ENCODE assay signal across 27 mouse cellular contexts in the genomic region with DNA sequence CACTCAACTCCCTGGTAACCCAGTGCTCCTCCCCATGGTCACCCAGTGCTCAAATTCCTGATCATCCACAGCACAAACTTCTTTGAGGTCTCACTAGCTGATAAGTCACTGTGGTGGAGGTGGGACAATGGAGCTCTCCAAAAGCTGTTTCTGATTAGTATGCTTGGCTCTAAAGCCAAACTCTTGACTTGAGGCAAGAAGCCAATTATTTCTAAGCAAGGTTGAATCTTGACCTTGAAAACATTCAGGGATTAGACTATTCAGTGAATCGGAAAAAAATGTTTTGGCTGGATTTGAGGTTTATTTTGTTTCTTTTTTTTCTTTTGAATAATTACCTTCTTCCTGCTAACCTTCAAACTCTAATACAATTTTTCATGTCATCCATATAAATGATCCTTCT.
DNase-seq lines count a peak whose midpoint lies in the region; ATAC-seq and TF ChIP-seq lines count a peak whose summit lies in the region.
"Had no signal": no experiment of that assay in that cellular context is flagged by ENCODE, and none has a peak within 500 bp of the region (broad histone marks: within the 10 kb centered on the region; RNA-seq: fewer than 3 reads in every experiment).

No protein-coding gene starts in this region.

- no peaks in the 10 kb centered on the region for H3K36me3 ChIP-seq in embryonic facial prominence, embryonic 14.5 days (ENCODE audit: control insufficient read depth, insufficient read depth, low read length)
- no peaks in the 10 kb centered on the region for H3K36me3 ChIP-seq in embryonic facial prominence, embryonic 10.5 days (replicated peaks)
- H3K36me3 ChIP-seq in kidney, postnatal 0 days (ENCODE audit: insufficient read depth, low read length), result no peaks in the 10 kb centered on the region
- no peaks in the 10 kb centered on the region for H3K36me3 ChIP-seq in midbrain, embryonic 11.5 days (ENCODE audit: control insufficient read depth, insufficient read depth, low read length)
- no peaks in the 10 kb centered on the region for H3K36me3 ChIP-seq in midbrain, postnatal 0 days (ENCODE audit: insufficient read depth, low read length)
- H3K36me3 ChIP-seq: embryonic facial prominence, embryonic 15.5 days; forebrain, embryonic 12.5 days; forebrain, embryonic 15.5 days; heart, embryonic 12.5 days; heart, embryonic 15.5 days; hindbrain, embryonic 10.5 days; hindbrain, embryonic 13.5 days had no signal

- no peaks in the 10 kb centered on the region for H3K27me3 ChIP-seq in embryonic facial prominence, embryonic 14.5 days (replicated peaks; ENCODE audit: control insufficient read depth, insufficient read depth, low read length)
- H3K27me3 ChIP-seq in embryonic facial prominence, embryonic 10.5 days (replicated peaks; ENCODE audit: low read depth, poor library complexity, severe bottlenecking), result no peaks in the 10 kb centered on the region
- no peaks in the 10 kb centered on the region for H3K27me3 ChIP-seq in kidney, postnatal 0 days (ENCODE audit: insufficient read depth, low read length)
- no peaks in the 10 kb centered on the region for H3K27me3 ChIP-seq in midbrain, embryonic 11.5 days (ENCODE audit: control insufficient read depth, insufficient read depth, low read length)
- H3K27me3 ChIP-seq in midbrain, postnatal 0 days (ENCODE audit: insufficient read depth, low read length), result no peaks in the 10 kb centered on the region
- H3K27me3 ChIP-seq: embryonic facial prominence, embryonic 15.5 days; forebrain, embryonic 12.5 days; forebrain, embryonic 15.5 days; heart, embryonic 12.5 days; heart, embryonic 15.5 days; hindbrain, embryonic 13.5 days; Patski had no signal

- H3K27ac ChIP-seq in embryonic facial prominence, embryonic 14.5 days (replicated peaks; ENCODE audit: low read depth, low read length), result no peak overlapping the region
- H3K27ac ChIP-seq in embryonic facial prominence, embryonic 10.5 days (replicated peaks), result no peak overlapping the region
- no peak overlapping the region for H3K27ac ChIP-seq in kidney, postnatal 0 days
- H3K27ac ChIP-seq in midbrain, embryonic 11.5 days (ENCODE audit: low read depth, low read length), result no peak overlapping the region
- H3K27ac ChIP-seq in midbrain, postnatal 0 days (ENCODE audit: low read depth, low read length), result no peak overlapping the region
- H3K27ac ChIP-seq: embryonic facial prominence, embryonic 15.5 days; forebrain, embryonic 12.5 days; forebrain, embryonic 15.5 days; heart, embryonic 15.5 days; hindbrain, embryonic 10.5 days; hindbrain, embryonic 13.5 days had no signal

- no peak; the same call in 1 of the 2 replicates for ATAC-seq in embryonic facial prominence, embryonic 14.5 days (ENCODE audit: low read depth)
- ATAC-seq in kidney, postnatal 0 days (replicated peaks; ENCODE audit: low FRiP score, low read depth), result no peak
- no peak for ATAC-seq in midbrain, embryonic 11.5 days (ENCODE audit: low FRiP score)
- no peak for ATAC-seq in midbrain, postnatal 0 days (ENCODE audit: low FRiP score)
- ATAC-seq: forebrain, embryonic 15.5 days; hindbrain, embryonic 16.5 days; Patski had no signal

- no peak overlapping the region for H3K4me2 ChIP-seq in embryonic facial prominence, embryonic 14.5 days (ENCODE audit: low read depth, low read length)
- no peak overlapping the region for H3K4me2 ChIP-seq in kidney, postnatal 0 days (ENCODE audit: low read length)
- H3K4me2 ChIP-seq in midbrain, embryonic 11.5 days, result no peak overlapping the region
- no peak overlapping the region for H3K4me2 ChIP-seq in midbrain, postnatal 0 days (ENCODE audit: low read depth, low read length, poor library complexity, severe bottlenecking)
- H3K4me2 ChIP-seq: embryonic facial prominence, embryonic 15.5 days; forebrain, embryonic 12.5 days; forebrain, embryonic 15.5 days; heart, embryonic 12.5 days; heart, embryonic 15.5 days; hindbrain, embryonic 13.5 days had no signal

- no peaks in the 10 kb centered on the region for H3K9me3 ChIP-seq in embryonic facial prominence, embryonic 14.5 days (ENCODE audit: control insufficient read depth, low read length)
- H3K9me3 ChIP-seq in embryonic facial prominence, embryonic 10.5 days, result no peaks in the 10 kb centered on the region
- no peaks in the 10 kb centered on the region for H3K9me3 ChIP-seq in kidney, postnatal 0 days (replicated peaks; ENCODE audit: low read length)
- no peaks in the 10 kb centered on the region for H3K9me3 ChIP-seq in midbrain, embryonic 11.5 days (ENCODE audit: control insufficient read depth, low read length)
- H3K9me3 ChIP-seq in midbrain, postnatal 0 days (ENCODE audit: low read length), result no peaks in the 10 kb centered on the region
- H3K9me3 ChIP-seq: embryonic facial prominence, embryonic 15.5 days; forebrain, embryonic 12.5 days; forebrain, embryonic 15.5 days; heart, embryonic 12.5 days; heart, embryonic 15.5 days; hindbrain, embryonic 10.5 days; hindbrain, embryonic 13.5 days had no signal

- no peak overlapping the region for H3K9ac ChIP-seq in embryonic facial prominence, embryonic 14.5 days (ENCODE audit: low read depth, low read length)
- no peak overlapping the region for H3K9ac ChIP-seq in kidney, postnatal 0 days (ENCODE audit: low read depth, low read length)
- H3K9ac ChIP-seq in midbrain, embryonic 11.5 days (ENCODE audit: low read length), result no peak overlapping the region
- no peak overlapping the region for H3K9ac ChIP-seq in midbrain, postnatal 0 days (replicated peaks; ENCODE audit: low read length, poor library complexity, severe bottlenecking)
- H3K9ac ChIP-seq: embryonic facial prominence, embryonic 15.5 days; forebrain, embryonic 12.5 days; forebrain, embryonic 15.5 days; heart, embryonic 12.5 days; heart, embryonic 15.5 days; hindbrain, embryonic 13.5 days had no signal

- H3K4me1 ChIP-seq in embryonic facial prominence, embryonic 14.5 days (ENCODE audit: control insufficient read depth, insufficient read depth, low read length), result no peaks in the 10 kb centered on the region
- H3K4me1 ChIP-seq in embryonic facial prominence, embryonic 10.5 days, result no peaks in the 10 kb centered on the region
- 0 out of 2 replicates have a peak, but pooled peaks cover 4% of the 10 kb centered on the region for H3K4me1 ChIP-seq in kidney, postnatal 0 days (replicated peaks; ENCODE audit: insufficient read depth, low read length)
- H3K4me1 ChIP-seq in midbrain, embryonic 11.5 days (ENCODE audit: control insufficient read depth, insufficient read depth, low read length), result no peaks in the 10 kb centered on the region
- H3K4me1 ChIP-seq in midbrain, postnatal 0 days (ENCODE audit: insufficient read depth, low read length), result no peaks in the 10 kb centered on the region
- H3K4me1 ChIP-seq: embryonic facial prominence, embryonic 15.5 days; forebrain, embryonic 12.5 days; forebrain, embryonic 15.5 days; hindbrain, embryonic 10.5 days; hindbrain, embryonic 13.5 days had no signal

- H3K4me3 ChIP-seq in embryonic facial prominence, embryonic 14.5 days (ENCODE audit: low read depth, low read length), result no peak overlapping the region
- no peak overlapping the region for H3K4me3 ChIP-seq in embryonic facial prominence, embryonic 10.5 days
- no peak overlapping the region for H3K4me3 ChIP-seq in kidney, postnatal 0 days (replicated peaks; ENCODE audit: low read depth, low read length)
- no peak overlapping the region for H3K4me3 ChIP-seq in midbrain, embryonic 11.5 days (ENCODE audit: low read depth, low read length)
- no peak overlapping the region for H3K4me3 ChIP-seq in midbrain, postnatal 0 days (ENCODE audit: low read depth, low read length)
- H3K4me3 ChIP-seq: embryonic facial prominence, embryonic 15.5 days; forebrain, embryonic 12.5 days; forebrain, embryonic 15.5 days; heart, embryonic 12.5 days; heart, embryonic 15.5 days; hindbrain, embryonic 10.5 days; hindbrain, embryonic 13.5 days had no signal

- DNase-seq in embryonic facial prominence, embryonic 14.5 days (ENCODE audit: low spot score), result peak; percentile 74
- no peak for DNase-seq in embryonic facial prominence, embryonic 10.5 days (ENCODE audit: low spot score)
- DNase-seq in kidney, postnatal 0 days (ENCODE audit: low spot score), result peak; percentile 44
- no peak for DNase-seq in kidney, postnatal 10 days
- DNase-seq in midbrain, embryonic 11.5 days (ENCODE audit: low spot score, missing footprints), result peak; percentile 54
- DNase-seq in midbrain, postnatal 0 days (ENCODE audit: low spot score), result no peak
- DNase-seq in NIH3T3 (ENCODE audit: low read depth), result peak; percentile 44
- DNase-seq in cerebellum, postnatal 10 days, result no peak
- DNase-seq: adrenal gland, postnatal 10 days; cerebellum, adult 11 months; cerebellum, adult 2 months; cerebellum, adult 9-11 months; cerebellum, postnatal 36 days; embryo, embryonic 11 days; gastrocnemius, postnatal 25 days; heart, adult 18-20 months; heart, postnatal 10 days; heart, postnatal 36 days had no signal

- 36% methylated on average over 1 of the region's 1 CpGs for WGBS in embryonic facial prominence, embryonic 14.5 days
- 80% methylated on average over 1 of the region's 1 CpGs for WGBS in embryonic facial prominence, embryonic 10.5 days
- WGBS in kidney, postnatal 0 days, result 60% methylated on average over 1 of the region's 1 CpGs
- WGBS in midbrain, embryonic 11.5 days, result 85% methylated on average over 1 of the region's 1 CpGs
- WGBS in midbrain, postnatal 0 days, result 58% methylated on average over 1 of the region's 1 CpGs

- no peak for TF ChIP-seq CTCF in kidney, postnatal 0 days (IDR thresholded peaks at IDR 0.05; ENCODE audit: low read depth)
- TF ChIP-seq CTCF in midbrain, postnatal 0 days (IDR thresholded peaks at IDR 0.05), result no peak

Comparison
In these comparisons a context has a peak if more than half of its experiments do, and no peak if none do; other contexts are left out.
1. DNase-seq: peak in embryonic facial prominence, embryonic 14.5 days (single experiment), kidney, postnatal 0 days (single experiment), midbrain, embryonic 11.5 days (single experiment) and NIH3T3 (single experiment); none in embryonic facial prominence, embryonic 10.5 days (single experiment), kidney, postnatal 10 days (single experiment), midbrain, postnatal 0 days (single experiment) and cerebellum, postnatal 10 days (0 of 2).